Mouse (Mus musculus) cerebellum, adult 11 months (tissue): ENCODE results near the gene Gpank1.

Experiments
- DNase-seq: peaks from one replicate; pipeline ENCODE4 v3.0.0; 2022

The Gpank1 gene

GRCm38 (mm10) chr17:35132174-35132560 lies 10.9 kb downstream of the Gpank1 start:
- no peak for DNase-seq

- no peak for DNase-seq
These were observed 12.3 kb downstream of the Gpank1 start for GRCm38 (mm10) chr17:35133517-35133916.

- DNase-seq, result peak; percentile 96
These were observed 13.7 kb downstream of the Gpank1 start, which contains the start of gene Bag6 for GRCm38 (mm10) chr17:35134801-35135590. TSS of gene Bag6 (plus strand) at chr17:35135178.

- no peak for DNase-seq
These were observed 14.5 kb downstream of the Gpank1 start for GRCm38 (mm10) chr17:35135591-35136320.

GRCm38 (mm10) chr17:35139269-35139668 lies 18.0 kb downstream of the Gpank1 start:
- no peak for DNase-seq

- no peak for DNase-seq
These were observed 19.3 kb downstream of the Gpank1 start for GRCm38 (mm10) chr17:35140490-35140996.

- DNase-seq, result no peak
These were observed 20.7 kb downstream of the Gpank1 start for GRCm38 (mm10) chr17:35141971-35142370.

GRCm38 (mm10) chr17:35146139-35146538 lies 24.9 kb downstream of the Gpank1 start:
- DNase-seq, result no peak

- DNase-seq, result no peak
These were observed 26.1 kb downstream of the Gpank1 start for GRCm38 (mm10) chr17:35147348-35147747.

- no peak for DNase-seq
These were observed 26.8 kb downstream of the Gpank1 start for GRCm38 (mm10) chr17:35147922-35148639.

- no peak for DNase-seq
These were observed 30.9 kb downstream of the Gpank1 start for GRCm38 (mm10) chr17:35152121-35152520.

- no peak for DNase-seq
These were observed 31.8 kb downstream of the Gpank1 start for GRCm38 (mm10) chr17:35153077-35153476.

GRCm38 (mm10) chr17:35153931-35154330 lies 32.7 kb downstream of the Gpank1 start:
- no peak for DNase-seq

GRCm38 (mm10) chr17:35154616-35155015 lies 33.4 kb downstream of the Gpank1 start:
- no peak for DNase-seq

GRCm38 (mm10) chr17:35155451-35155850 lies 34.2 kb downstream of the Gpank1 start:
- DNase-seq, result no peak

- DNase-seq, result no peak
These were observed 35.4 kb downstream of the Gpank1 start for GRCm38 (mm10) chr17:35156461-35157200.

- no peak for DNase-seq
These were observed 36.0 kb downstream of the Gpank1 start for GRCm38 (mm10) chr17:35157254-35157653.

GRCm38 (mm10) chr17:35157661-35158175 lies 36.5 kb downstream of the Gpank1 start:
- no peak for DNase-seq

- DNase-seq, result no peak
These were observed 37.8 kb downstream of the Gpank1 start for GRCm38 (mm10) chr17:35158850-35159593.

- DNase-seq, result no peak
These were observed 38.4 kb downstream of the Gpank1 start for GRCm38 (mm10) chr17:35159638-35160037.

- DNase-seq, result no peak
These were observed 40.2 kb downstream of the Gpank1 start for GRCm38 (mm10) chr17:35161421-35161820.

GRCm38 (mm10) chr17:35162121-35162520 lies 40.9 kb downstream of the Gpank1 start:
- no peak for DNase-seq
